Mouse (Mus musculus) heart, adult 9 months (tissue): ENCODE measurements around the gene Tspan9.
A peak's percentile ranks its signal among the peaks of the same experiment; 100 is the strongest.

Experiments
- DNase-seq, 2 experiments: peaks; one replicate each; pipeline ENCODE4 v3.0.0; 2022; ENCODE audit warnings: low spot score in 2 of 2

The Tspan9 gene

GRCm38 (mm10) chr6:128019119-128019518, 124.3 kb downstream of the Tspan9 start:
- DNase-seq: no peak

GRCm38 (mm10) chr6:128015304-128015703, 128.1 kb downstream of the Tspan9 start:
- DNase-seq: no peak

GRCm38 (mm10) chr6:128011781-128012180, 131.6 kb downstream of the Tspan9 start:
- no peak for DNase-seq

GRCm38 (mm10) chr6:128011071-128011477, 132.3 kb downstream of the Tspan9 start:
- no peak for DNase-seq

GRCm38 (mm10) chr6:128010135-128010971, 133.0 kb downstream of the Tspan9 start:
- no peak for DNase-seq

GRCm38 (mm10) chr6:128007982-128008562, 135.3 kb downstream of the Tspan9 start:
- DNase-seq: no peak

GRCm38 (mm10) chr6:128007241-128007701, 136.1 kb downstream of the Tspan9 start:
- DNase-seq: no peak

- DNase-seq: no peak
Measured at GRCm38 (mm10) chr6:128006156-128006555, 137.2 kb downstream of the Tspan9 start.

GRCm38 (mm10) chr6:128004544-128004943, 138.8 kb downstream of the Tspan9 start:
- DNase-seq: no peak

GRCm38 (mm10) chr6:128003542-128003941, 139.9 kb downstream of the Tspan9 start:
- DNase-seq: no peak

- no peak for DNase-seq
Measured at GRCm38 (mm10) chr6:128002667-128003066, 140.7 kb downstream of the Tspan9 start.

- DNase-seq: no peak
Measured at GRCm38 (mm10) chr6:128002104-128002503, 141.3 kb downstream of the Tspan9 start.

- DNase-seq: no peak
Measured at GRCm38 (mm10) chr6:128001587-128001986, 141.8 kb downstream of the Tspan9 start.

GRCm38 (mm10) chr6:128000777-128001176, 142.6 kb downstream of the Tspan9 start:
- DNase-seq: no peak

- no peak for DNase-seq
Measured at GRCm38 (mm10) chr6:127999118-127999517, 144.3 kb downstream of the Tspan9 start.

- DNase-seq: no peak
Measured at GRCm38 (mm10) chr6:127996928-127997327, 146.5 kb downstream of the Tspan9 start.

- DNase-seq: no peak
Measured at GRCm38 (mm10) chr6:127992993-127993392, 150.4 kb downstream of the Tspan9 start.

GRCm38 (mm10) chr6:127991509-127992176, 151.8 kb downstream of the Tspan9 start:
- peak; percentile 66 to 71 for DNase-seq

- DNase-seq: peak; percentile 91 to 94
Measured at GRCm38 (mm10) chr6:127989624-127990212, 153.7 kb downstream of the Tspan9 start.

GRCm38 (mm10) chr6:127988944-127989494, 154.4 kb downstream of the Tspan9 start:
- no peak for DNase-seq

- DNase-seq: peak; percentile 18 to 46
Measured at GRCm38 (mm10) chr6:127987374-127987773, 156.0 kb downstream of the Tspan9 start.

- peak; percentile 52 to 65 for DNase-seq
Measured at GRCm38 (mm10) chr6:127986357-127986756, 157.0 kb downstream of the Tspan9 start.
